Mouse (Mus musculus) cortical plate, adult 2 months (tissue): ENCODE data around the gene Zfhx3.

ENCODE experiments used
- CTCF ChIP-seq: fragments of 200-500 bp; IDR thresholded peaks from 2 replicates; pipeline ENCODE4 v1.5.1; 2011; ENCODE audit warnings: mild to moderate bottlenecking, control low read depth, low read length; ENCODE audit not compliant: insufficient read depth; ENCODE audit errors: extremely low read depth
- POLR2A ChIP-seq: fragments of 200-500 bp; IDR thresholded peaks from 2 replicates; pipeline ENCODE4 v1.6.1; 2011; ENCODE audit warnings: mild to moderate bottlenecking, low read length, control low read depth; ENCODE audit not compliant: insufficient read depth; ENCODE audit errors: extremely low read depth

GRCm38 (mm10) chr8:108937904-108938455 lies 995.5 kb downstream of the Zfhx3 start:
- no peak for TF ChIP-seq POLR2A
- TF ChIP-seq CTCF = no peak
